Mouse (Mus musculus) liver, adult 10 weeks (tissue): ENCODE results near the gene Gm47791. TPM values are rescaled to one million over a fixed set of nuclear protein-coding genes. Genes with fewer than 3 reads are reported as not detected.

ENCODE experiments used
- polyA plus RNA-seq: library from polyadenylated mRNA; stranded (reverse); fragments of 350-450 nt; fragmentation: Illumina TruSeq; extraction: RNeasy Lipid Tissue Mini Kit (QIAGEN cat#74804); gene quantifications from one replicate; pipeline ENCODE4 v1.2.3, GENCODE M21; 2014; ENCODE audit warnings: low read depth, low replicate concordance

Gm47791 gene
- polyA plus RNA-seq = not detected

DNA sequence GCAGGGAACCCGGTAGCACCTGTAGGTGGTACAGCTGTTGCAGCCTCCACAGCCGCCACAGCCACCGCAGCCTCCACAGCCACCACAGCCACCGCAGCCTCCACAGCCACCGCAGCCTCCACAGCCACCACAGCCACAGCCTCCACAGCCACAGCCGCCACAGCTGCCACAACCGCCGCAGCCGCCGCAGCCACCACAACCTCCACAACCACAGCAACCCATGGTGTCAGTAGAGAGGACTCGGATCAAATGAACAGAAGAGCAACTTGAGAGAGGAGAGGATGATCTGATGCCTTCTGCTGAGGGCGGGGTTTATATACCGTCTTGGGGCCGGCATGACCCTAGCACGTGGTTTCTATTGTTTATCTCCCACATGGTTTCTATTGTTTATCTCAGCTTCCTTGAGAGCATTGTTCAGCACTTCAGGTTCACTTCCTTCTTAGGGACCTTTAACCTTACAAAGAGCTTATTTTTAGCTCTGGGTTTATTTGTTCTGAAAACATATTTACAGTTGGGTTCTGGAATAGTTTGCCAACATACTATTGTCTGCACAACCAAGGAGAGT is at the start of gene Gm47791:
Gene Gm47791 (minus strand): TSS at position 222 of the 565 bp plus-strand sequence.

DNA sequence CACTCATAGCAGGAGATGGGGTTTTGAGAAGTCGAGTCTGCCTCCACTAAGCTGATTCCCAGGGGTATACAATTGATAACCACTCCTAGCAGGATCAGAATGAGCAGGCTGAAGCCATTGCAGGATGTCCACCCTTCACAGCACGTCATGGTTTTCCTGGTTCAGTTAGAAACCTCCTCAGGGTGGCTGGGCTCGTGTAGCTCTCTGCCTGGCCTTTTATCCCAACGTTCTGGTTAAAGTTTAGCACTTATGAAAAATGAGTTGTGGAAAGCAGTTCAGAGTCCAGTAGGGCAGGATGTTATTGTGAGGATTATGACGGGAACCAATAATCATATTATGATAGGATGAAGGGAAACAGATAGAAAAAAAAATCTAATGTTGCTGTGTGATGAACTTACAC is 2.8 kb downstream of the Gm47791 start, which contains the start of gene Tm4sf20:
Gene Tm4sf20 (minus strand): TSS at position 193 of the 400 bp plus-strand sequence.

DNA sequence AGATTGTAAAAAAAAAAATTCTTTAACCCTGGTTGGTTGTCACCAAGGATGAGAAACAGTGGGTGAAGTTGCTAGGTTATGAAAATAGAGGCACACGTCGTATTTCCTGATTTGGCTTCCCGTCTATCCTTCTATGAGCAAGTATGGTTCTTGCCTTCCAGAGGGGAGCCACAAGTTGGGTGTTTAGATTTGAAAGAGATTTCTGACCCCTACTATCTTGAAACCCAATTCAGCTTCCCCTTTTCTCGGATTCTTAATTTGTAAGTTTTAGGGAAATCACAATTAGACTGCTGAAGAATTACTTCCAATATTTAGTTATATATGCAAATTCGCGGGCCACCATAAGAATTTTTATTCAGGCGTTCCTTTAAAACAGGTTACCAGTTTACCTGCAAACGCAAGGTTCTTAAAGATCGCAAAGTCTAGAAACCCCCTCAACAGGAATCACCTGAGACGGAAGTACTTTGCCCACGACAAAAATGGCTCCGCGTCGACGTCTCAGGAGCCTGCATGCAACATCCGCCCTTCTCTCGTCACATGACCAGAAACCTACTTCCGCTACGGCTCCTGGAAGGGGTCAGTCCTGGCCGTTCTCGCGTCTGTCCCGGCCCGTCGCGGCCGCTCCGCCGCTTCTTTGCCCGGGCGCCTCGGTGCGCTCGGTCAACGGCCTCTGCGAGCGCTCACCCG is 46.6 kb downstream of the Gm47791 start, which contains the start of gene Mff:
Gene Mff (plus strand): TSS at position 552 of the 687 bp plus-strand sequence.

Other genes with a start within 250 kb of the Gm47791 start
- 0.26 TPM for gene Col4a4, start 184.4 kb downstream of the Gm47791 start, polyA plus RNA-seq
- 1.0 TPM for gene Col4a3, start 184.3 kb downstream of the Gm47791 start, polyA plus RNA-seq
- 89.7 TPM for gene Mff, start 46.4 kb downstream of the Gm47791 start, polyA plus RNA-seq
- not detected for gene Tm4sf20, start 2.8 kb downstream of the Gm47791 start, polyA plus RNA-seq
- gene Agfg1, start 68.2 kb upstream of the Gm47791 start, polyA plus RNA-seq = 18.7 TPM
- gene A030005L19Rik, start 142.1 kb upstream of the Gm47791 start, polyA plus RNA-seq = not detected
- not detected for gene A030014E15Rik, start 153.7 kb upstream of the Gm47791 start, polyA plus RNA-seq
- not detected for gene Gm6217, start 160.2 kb upstream of the Gm47791 start, polyA plus RNA-seq
- gene A030003K21Rik, start 172.1 kb upstream of the Gm47791 start, polyA plus RNA-seq = not detected
- not detected for gene Gm7544, start 184.8 kb upstream of the Gm47791 start, polyA plus RNA-seq
- gene Gm47955, start 189.0 kb upstream of the Gm47791 start, polyA plus RNA-seq = not detected
- not detected for gene Gm47959, start 229.3 kb upstream of the Gm47791 start, polyA plus RNA-seq